Mouse (Mus musculus) embryonic facial prominence, embryonic 12.5 days (tissue): ENCODE measurements around the gene Bmp8b. TPM values are rescaled to one million over a fixed set of nuclear protein-coding genes. Genes with fewer than 3 reads are reported as not detected.
A peak's percentile ranks its signal among the peaks of the same experiment; 100 is the strongest.

ENCODE experiments used
- ATAC-seq: fragments of 200-750 bp; cut with Nextera tagmentation; 2 replicates; pipeline ENCODE4 v1.8.0; 2017; ENCODE audit not compliant: insufficient number of reproducible peaks, insufficient read depth, low FRiP score, low TSS enrichment
- H3K27ac ChIP-seq: fragments of 300-500 bp; sonication (generic); 2 replicates; pipeline ENCODE4 v1.5.1; 2016; ENCODE audit warnings: mild to moderate bottlenecking
- H3K27me3 ChIP-seq: fragments of 300-500 bp; sonication (generic); 2 replicates; pipeline ENCODE4 v1.6.1; 2016; ENCODE audit warnings: mild to moderate bottlenecking, moderate library complexity
- H3K36me3 ChIP-seq: fragments of 300-500 bp; sonication (generic); 2 replicates; pipeline ENCODE4 v1.6.1; 2016; ENCODE audit warnings: mild to moderate bottlenecking
- H3K4me1 ChIP-seq: fragments of 300-500 bp; sonication (generic); 2 replicates; pipeline ENCODE4 v1.6.1; 2016
- H3K4me2 ChIP-seq: fragments of 300-500 bp; sonication (generic); replicated peaks from 2 replicates; pipeline ENCODE4 v1.6.1; 2016; ENCODE audit warnings: mild to moderate bottlenecking, moderate library complexity
- H3K4me3 ChIP-seq: fragments of 300-500 bp; sonication (generic); 2 replicates; pipeline ENCODE4 v1.5.1; 2016; ENCODE audit warnings: mild to moderate bottlenecking
- H3K9ac ChIP-seq: fragments of 300-500 bp; sonication (generic); 2 replicates; pipeline ENCODE4 v1.6.1; 2016; ENCODE audit warnings: mild to moderate bottlenecking, moderate library complexity
- H3K9me3 ChIP-seq: fragments of 300-500 bp; sonication (generic); 2 replicates; pipeline ENCODE4 v1.6.1; 2016; ENCODE audit warnings: mild to moderate bottlenecking, moderate library complexity
- WGBS: fragments of 180-500 bp; shearing (Covaris S2); methylation state at CpG from one replicate; pipeline ENCODE4 v1.1.7; 2016; 5-methylcytosine and 5-hydroxymethylcytosine counted together
- polyA plus RNA-seq: library from polyadenylated mRNA; unstranded; fragments of >200 nt; fragmentation: Nextera tagmentation; extraction: Ambion mirVana; gene quantifications from 2 replicates; pipeline ENCODE4 v1.2.1, GENCODE M21; 2016

The Bmp8b gene
- polyA plus RNA-seq, result 0.47 and 0.55 TPM in 2 replicates

GRCm38 (mm10) chr4:123104651-123105450 lies at the start of gene Bmp8b:
Gene Bmp8b, plus strand, starts transcription at chr4:123105165.
- Histone ChIP-seq H3K27me3 (peaks cover 47% of the 10 kb centered on the region), H3K27ac (no peak within 1 kb of the TSS), H3K36me3 (no peaks in the 10 kb centered on the region), H3K4me2 (peak within 1 kb of the TSS; percentile 46), H3K9ac (no peak within 1 kb of the TSS), H3K4me3 (peak within 1 kb of the TSS; percentile 30), H3K4me1 (peaks cover 8% of the 10 kb centered on the region; the same call in 1 of the 2 replicates), H3K9me3 (no peaks in the 10 kb centered on the region)
- WGBS, result 6% methylated on average over 75 of the region's 75 CpGs
- ATAC-seq, result no peak; the same call in 1 of the 2 replicates

GRCm38 (mm10) chr4:123056560-123057109 lies 48.3 kb upstream of the Bmp8b start:
- Histone ChIP-seq H3K27ac (no peak overlapping the region), H3K4me2 (no peak overlapping the region), H3K9me3 (no peaks in the 10 kb centered on the region), H3K4me3 (no peak overlapping the region), H3K4me1 (no peaks in the 10 kb centered on the region), H3K36me3 (peaks cover 51% of the 10 kb centered on the region), H3K27me3 (no peaks in the 10 kb centered on the region), H3K9ac (no peak overlapping the region)
- no peak for ATAC-seq
- WGBS, result 85% methylated on average over 3 of the region's 3 CpGs

- H3K4me2 ChIP-seq, result no peak overlapping the region
- no peak for ATAC-seq
- no peaks in the 10 kb centered on the region for H3K9me3 ChIP-seq
- peaks cover 41% of the 10 kb centered on the region for H3K36me3 ChIP-seq
- H3K4me1 ChIP-seq, result no peaks in the 10 kb centered on the region
- H3K27ac ChIP-seq, result no peak overlapping the region
- no peaks in the 10 kb centered on the region for H3K27me3 ChIP-seq
- no peak overlapping the region for H3K9ac ChIP-seq
- 76% methylated on average over 1 of the region's 1 CpGs for WGBS
- H3K4me3 ChIP-seq, result no peak overlapping the region
Measured at GRCm38 (mm10) chr4:123057957-123058356, 47.0 kb upstream of the Bmp8b start.

DNA sequence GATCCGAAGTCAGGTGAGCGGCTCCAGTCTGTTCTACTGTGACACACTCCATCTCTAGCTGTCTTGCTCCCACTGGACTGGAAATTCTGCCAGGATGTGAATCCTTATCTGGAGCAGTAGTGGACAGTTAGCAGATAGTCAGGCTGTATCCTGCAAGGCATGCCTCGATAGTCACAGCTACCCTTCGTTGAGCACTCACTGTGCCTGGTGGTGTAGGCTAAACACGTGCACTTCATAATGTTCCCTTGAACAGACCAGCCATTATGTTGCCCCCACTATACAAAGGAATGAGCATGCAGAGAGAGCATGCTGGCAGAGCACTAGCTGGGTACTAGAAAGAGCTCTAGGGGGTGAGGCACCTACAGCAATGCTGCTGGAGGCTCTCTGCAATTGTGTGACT lies 43.2 kb upstream of the Bmp8b start:
- Histone ChIP-seq H3K9me3 (no peaks in the 10 kb centered on the region), H3K4me3 (no peak overlapping the region), H3K36me3 (0 out of 2 replicates have a peak, but pooled peaks cover 5% of the 10 kb centered on the region), H3K4me1 (no peaks in the 10 kb centered on the region), H3K27me3 (no peaks in the 10 kb centered on the region), H3K4me2 (no peak overlapping the region), H3K27ac (no peak overlapping the region), H3K9ac (no peak overlapping the region)
- no peak for ATAC-seq
- 73% methylated on average over 5 of the region's 5 CpGs for WGBS

DNA sequence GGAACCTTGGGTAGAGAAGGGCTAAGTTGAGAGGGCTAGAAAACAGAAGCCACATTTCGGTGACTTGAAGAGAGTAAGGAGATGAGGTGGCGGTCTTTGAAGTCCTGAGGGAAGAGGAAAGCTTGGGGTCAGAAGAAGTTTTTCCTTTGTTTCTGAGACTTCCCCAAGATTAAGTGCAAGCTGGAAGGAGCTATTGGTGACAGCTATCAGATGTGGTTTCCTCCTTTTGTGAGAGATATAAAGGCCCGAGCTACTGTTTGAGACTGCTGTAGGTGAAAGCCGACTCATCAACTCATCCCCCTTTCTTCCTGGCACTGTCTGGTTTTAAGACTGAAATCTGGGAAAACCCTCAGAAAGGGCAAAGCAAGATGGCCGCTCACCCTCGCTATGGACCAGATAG lies 36.3 kb upstream of the Bmp8b start:
- WGBS, result 77% methylated on average over 6 of the region's 6 CpGs
- Histone ChIP-seq H3K9me3 (no peaks in the 10 kb centered on the region), H3K27me3 (no peaks in the 10 kb centered on the region)

DNA sequence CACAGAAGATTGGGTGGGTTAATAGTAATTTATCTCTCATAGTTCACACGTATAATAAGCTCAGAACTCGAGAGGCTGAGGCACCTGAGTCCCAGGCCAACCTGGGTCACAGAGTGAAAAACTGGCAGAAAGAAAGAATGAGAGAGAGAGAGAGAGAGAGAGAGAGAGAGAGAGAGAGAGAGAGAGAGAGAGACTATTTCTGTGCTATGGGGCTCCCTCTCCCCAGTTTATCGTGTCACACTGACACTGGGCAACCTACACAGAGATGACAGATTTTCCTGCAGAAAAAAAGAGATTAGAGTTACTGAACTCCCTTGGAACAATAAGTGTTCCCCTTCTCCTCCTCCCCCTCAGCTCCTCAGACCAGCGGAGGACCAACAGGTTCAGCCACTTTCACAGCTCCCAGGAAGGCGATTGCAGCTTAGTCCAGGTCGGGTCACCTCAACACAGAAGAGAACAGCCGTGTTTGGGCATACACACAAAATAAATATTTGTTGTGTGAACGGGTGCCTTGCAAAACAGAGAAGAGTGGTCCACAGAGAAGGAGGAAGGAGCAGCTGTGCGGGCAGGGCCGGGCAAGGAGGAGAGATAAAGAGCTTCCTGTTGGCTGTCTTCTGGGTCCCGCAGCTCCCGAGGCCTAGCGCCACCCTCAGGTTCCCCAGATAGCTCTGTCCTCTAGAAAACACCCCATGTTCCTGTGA lies 33.5 kb upstream of the Bmp8b start:
- no peaks in the 10 kb centered on the region for H3K36me3 ChIP-seq
- no peaks in the 10 kb centered on the region for H3K4me1 ChIP-seq
- 0 out of 2 replicates have a peak overlapping the region, but pooled peaks have one; percentile 8 for H3K9ac ChIP-seq
- 7% methylated on average over 13 of the region's 13 CpGs for WGBS
- H3K27me3 ChIP-seq, result no peaks in the 10 kb centered on the region
- H3K4me3 ChIP-seq, result no peak overlapping the region
- ATAC-seq, result no peak
- H3K27ac ChIP-seq, result no peak overlapping the region
- 0 out of 2 replicates have a peak overlapping the region, but pooled peaks have one; percentile 19 for H3K4me2 ChIP-seq
- no peaks in the 10 kb centered on the region for H3K9me3 ChIP-seq

More for the DNA sequence above, 36.3 kb upstream of the Bmp8b start:
- ATAC-seq, result no peak
- Histone ChIP-seq H3K27ac (no peak overlapping the region), H3K36me3 (no peaks in the 10 kb centered on the region), H3K9ac (no peak overlapping the region), H3K4me1 (no peaks in the 10 kb centered on the region), H3K4me2 (no peak overlapping the region), H3K4me3 (no peak overlapping the region)

- no peak overlapping the region for H3K27ac ChIP-seq
- H3K9me3 ChIP-seq, result no peaks in the 10 kb centered on the region
- no peaks in the 10 kb centered on the region for H3K4me1 ChIP-seq
- H3K9ac ChIP-seq, result no peak overlapping the region
- no peak overlapping the region for H3K4me2 ChIP-seq
- H3K27me3 ChIP-seq, result no peaks in the 10 kb centered on the region
- WGBS, result 62% methylated on average over 8 of the region's 8 CpGs
- H3K4me3 ChIP-seq, result no peak overlapping the region
- ATAC-seq, result no peak
- no peaks in the 10 kb centered on the region for H3K36me3 ChIP-seq
Measured at GRCm38 (mm10) chr4:123076928-123077327, 28.0 kb upstream of the Bmp8b start.

GRCm38 (mm10) chr4:123078231-123078630 lies 26.7 kb upstream of the Bmp8b start:
- H3K27me3 ChIP-seq, result no peaks in the 10 kb centered on the region
- no peak for ATAC-seq
- 76% methylated on average over 4 of the region's 4 CpGs for WGBS

GRCm38 (mm10) chr4:123080791-123081190 lies 24.2 kb upstream of the Bmp8b start:
- no peaks in the 10 kb centered on the region for H3K36me3 ChIP-seq
- H3K4me2 ChIP-seq, result no peak overlapping the region
- ATAC-seq, result no peak
- 44% methylated on average over 13 of the region's 13 CpGs for WGBS
- no peak overlapping the region for H3K27ac ChIP-seq
- H3K4me1 ChIP-seq, result no peaks in the 10 kb centered on the region
- no peaks in the 10 kb centered on the region for H3K27me3 ChIP-seq
- no peak overlapping the region for H3K9ac ChIP-seq
- H3K9me3 ChIP-seq, result no peaks in the 10 kb centered on the region
- H3K4me3 ChIP-seq, result no peak overlapping the region

More at GRCm38 (mm10) chr4:123078231-123078630, 26.7 kb upstream of the Bmp8b start:
- H3K9me3 ChIP-seq, result no peaks in the 10 kb centered on the region
- H3K9ac ChIP-seq, result no peak overlapping the region
- H3K36me3 ChIP-seq, result no peaks in the 10 kb centered on the region
- H3K27ac ChIP-seq, result no peak overlapping the region
- no peak overlapping the region for H3K4me3 ChIP-seq
- H3K4me1 ChIP-seq, result no peaks in the 10 kb centered on the region
- H3K4me2 ChIP-seq, result no peak overlapping the region

DNA sequence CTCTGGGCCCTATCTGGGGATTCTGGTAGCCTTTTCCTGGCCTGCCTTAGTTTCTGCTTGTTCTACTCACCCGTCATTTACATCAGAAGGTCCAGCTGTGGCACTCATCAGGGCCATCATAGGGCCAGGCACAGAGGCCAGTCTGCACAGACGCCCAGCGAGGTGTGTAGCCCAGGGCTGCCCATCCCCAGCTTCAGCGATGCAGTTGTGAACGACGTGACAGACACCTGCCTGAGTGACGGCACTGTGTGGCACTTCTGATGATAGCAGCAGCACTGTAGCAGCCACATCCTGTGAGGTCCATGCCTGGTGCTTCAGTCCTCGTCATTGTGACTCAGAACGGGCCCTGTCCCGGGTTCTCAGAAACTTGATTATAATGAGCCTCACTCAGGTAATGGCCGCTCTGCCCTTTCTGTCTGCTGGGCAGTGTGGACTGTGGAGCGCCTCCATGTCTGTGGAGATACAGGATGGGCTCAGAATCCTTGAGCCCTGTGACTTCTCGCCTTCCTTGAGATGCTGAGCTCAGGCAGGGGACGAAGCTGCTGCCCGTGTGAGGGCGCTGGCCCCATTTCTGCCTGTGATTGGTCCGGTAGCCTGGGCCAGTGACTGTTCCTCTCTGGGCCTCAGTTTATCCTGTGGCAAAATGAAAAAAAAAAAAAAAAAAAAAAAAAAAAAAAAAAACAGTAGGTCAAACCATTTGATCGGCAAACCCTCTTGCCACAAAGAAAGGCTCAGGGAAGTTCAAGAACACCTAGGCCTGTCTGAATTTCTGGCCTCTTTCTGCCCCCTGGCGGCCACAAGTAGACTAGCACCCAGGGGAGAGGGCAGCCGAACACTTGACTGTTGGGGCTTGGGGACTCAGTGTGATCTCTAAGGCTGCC lies 22.4 kb upstream of the Bmp8b start:
- H3K27me3 ChIP-seq, result no peaks in the 10 kb centered on the region
- H3K27ac ChIP-seq, result 0 out of 2 replicates have a peak overlapping the region, but pooled peaks have one; percentile 11
- peak; percentile 36; the same call in 1 of the 2 replicates for ATAC-seq
- no peak overlapping the region for H3K9ac ChIP-seq
- no peaks in the 10 kb centered on the region for H3K4me1 ChIP-seq
- no peaks in the 10 kb centered on the region for H3K9me3 ChIP-seq
- no peak overlapping the region for H3K4me3 ChIP-seq
- no peak overlapping the region for H3K4me2 ChIP-seq
- 70% methylated on average over 20 of the region's 20 CpGs for WGBS
- no peaks in the 10 kb centered on the region for H3K36me3 ChIP-seq

- ATAC-seq, result no peak
- 68% methylated on average over 13 of the region's 13 CpGs for WGBS
- Histone ChIP-seq H3K27me3 (no peaks in the 10 kb centered on the region), H3K4me1 (no peaks in the 10 kb centered on the region), H3K9me3 (no peaks in the 10 kb centered on the region), H3K36me3 (no peaks in the 10 kb centered on the region), H3K4me2 (no peak overlapping the region), H3K4me3 (no peak overlapping the region), H3K9ac (no peak overlapping the region), H3K27ac (no peak overlapping the region)
Measured at GRCm38 (mm10) chr4:123083323-123083902, 21.6 kb upstream of the Bmp8b start.
